ENCODE assay signal across 52 mouse cellular contexts in genomic region chr5:120818999-120819398, GRCm38 (mm10). TPM values are rescaled to one million over a fixed set of nuclear protein-coding genes. Genes with fewer than 3 reads are reported as not detected.
"Had no signal": no experiment of that assay in that cellular context is flagged by ENCODE, and none has a peak within 500 bp of the region (broad histone marks: within the 10 kb centered on the region; RNA-seq: fewer than 3 reads in every experiment).

No protein-coding gene starts in this region.

- H3K36me3 ChIP-seq: heart, embryonic 10.5 days; heart, embryonic 12.5 days; heart, embryonic 13.5 days; heart, embryonic 15.5 days; hindbrain, embryonic 10.5 days; hindbrain, embryonic 12.5 days; hindbrain, embryonic 13.5 days; hindbrain, embryonic 15.5 days; intestine, embryonic 15.5 days; kidney, embryonic 15.5 days had no signal

- H3K4me2 ChIP-seq: heart, embryonic 11.5 days; heart, embryonic 12.5 days; heart, embryonic 13.5 days; heart, embryonic 15.5 days; hindbrain, embryonic 12.5 days; hindbrain, embryonic 13.5 days; hindbrain, embryonic 14.5 days; hindbrain, embryonic 15.5 days; intestine, embryonic 15.5 days; kidney, embryonic 15.5 days had no signal

- H3K4me1 ChIP-seq: heart, embryonic 10.5 days; heart, embryonic 12.5 days; heart, embryonic 13.5 days; heart, embryonic 15.5 days; hindbrain, embryonic 10.5 days; hindbrain, embryonic 12.5 days; hindbrain, embryonic 13.5 days; hindbrain, embryonic 15.5 days; intestine, embryonic 15.5 days; kidney, embryonic 15.5 days had no signal

- H3K27ac ChIP-seq: heart, embryonic 10.5 days; heart, embryonic 13.5 days; heart, embryonic 15.5 days; hindbrain, embryonic 10.5 days; hindbrain, embryonic 12.5 days; hindbrain, embryonic 13.5 days; hindbrain, embryonic 14.5 days; hindbrain, embryonic 15.5 days; hindbrain, postnatal 0 days; intestine, embryonic 15.5 days; kidney, embryonic 15.5 days; kidney, postnatal 0 days; layer of hippocampus, adult 2 months; left cerebral cortex, adult 2 months had no signal

- DNase-seq: heart, postnatal 10 days; heart, postnatal 14 days; heart, postnatal 36 days; heart, postnatal 4 days; kidney, adult 11 months; kidney, adult 18-20 months; kidney, adult 2 months; kidney, adult 8-10 months; kidney, adult 9 months; kidney, postnatal 10 days; kidney, postnatal 14 days; kidney, postnatal 25 days; kidney, postnatal 36 days; kidney, postnatal 4 days; layer of hippocampus, adult 9-11 months; layer of hippocampus, postnatal 36 days had no signal

- H3K9ac ChIP-seq: heart, embryonic 12.5 days; heart, embryonic 13.5 days; heart, embryonic 15.5 days; hindbrain, embryonic 12.5 days; hindbrain, embryonic 13.5 days; hindbrain, embryonic 14.5 days; hindbrain, embryonic 15.5 days; intestine, embryonic 15.5 days; kidney, embryonic 15.5 days had no signal

- H3K27me3 ChIP-seq: heart, embryonic 12.5 days; heart, embryonic 15.5 days; hindbrain, embryonic 12.5 days; hindbrain, embryonic 13.5 days; hindbrain, embryonic 15.5 days; intestine, embryonic 15.5 days; kidney, embryonic 15.5 days had no signal

- H3K9me3 ChIP-seq: hindbrain, embryonic 15.5 days; intestine, embryonic 15.5 days had no signal

- H3K4me3 ChIP-seq: heart, embryonic 10.5 days; heart, embryonic 12.5 days; heart, embryonic 13.5 days; heart, embryonic 15.5 days; hindbrain, embryonic 10.5 days; hindbrain, embryonic 12.5 days; hindbrain, embryonic 13.5 days; hindbrain, embryonic 15.5 days; intestine, embryonic 15.5 days; kidney, embryonic 15.5 days; layer of hippocampus, adult 2 months; left cerebral cortex, adult 2 months had no signal

RNA-seq across cellular contexts. Expression of gene Oas1e, which starts 23.7 kb away (rescaled TPM):
- total RNA-seq: heart, postnatal 10 days; heart, postnatal 14 days; heart, postnatal 25 days; heart, postnatal 36 days; heart, postnatal 4 days; layer of hippocampus, adult 18-20 months; layer of hippocampus, adult 2 months; layer of hippocampus, adult 8-10 months; layer of hippocampus, postnatal 10 days; layer of hippocampus, postnatal 14 days; layer of hippocampus, postnatal 25 days; layer of hippocampus, postnatal 36 days; left cerebral cortex, adult 18-20 months; left cerebral cortex, adult 2 months had no signal
- polyA plus RNA-seq: heart, embryonic 11.5 days; heart, embryonic 12.5 days; heart, embryonic 13.5 days; heart, embryonic 14.5 days; heart, embryonic 16.5 days; heart, postnatal 0 days; hindbrain, embryonic 10.5 days; hindbrain, embryonic 13.5 days; inflammation-experienced regulatory T-cells, adult 6 months; intestine, embryonic 14.5 days; intestine, embryonic 15.5 days; intestine, embryonic 16.5 days; kidney, adult 2 months; kidney, embryonic 14.5 days; kidney, embryonic 15.5 days; kidney, embryonic 16.5 days; kidney, postnatal 0 days had no signal

RNA-seq across cellular contexts. Expression of gene Oas1f, which starts 28.2 kb away (rescaled TPM):
- total RNA-seq: heart, postnatal 10 days; heart, postnatal 14 days; heart, postnatal 25 days; heart, postnatal 36 days; heart, postnatal 4 days; hematopoietic stem cell, adult 5-6 weeks; hindbrain, postnatal 0 days; layer of hippocampus, adult 18-20 months; layer of hippocampus, adult 2 months; layer of hippocampus, adult 8-10 months; layer of hippocampus, postnatal 10 days; layer of hippocampus, postnatal 14 days; layer of hippocampus, postnatal 25 days; layer of hippocampus, postnatal 36 days; left cerebral cortex, adult 18-20 months; left cerebral cortex, adult 2 months had no signal
- polyA plus RNA-seq: heart, embryonic 10.5 days; heart, embryonic 11.5 days; heart, embryonic 12.5 days; heart, embryonic 13.5 days; heart, embryonic 14.5 days; heart, embryonic 15.5 days; heart, postnatal 0 days; hindbrain, embryonic 10.5 days; hindbrain, embryonic 11.5 days; hindbrain, embryonic 12.5 days; hindbrain, embryonic 13.5 days; hindbrain, embryonic 14.5 days; hindbrain, embryonic 15.5 days; hindbrain, embryonic 16.5 days; hindbrain, postnatal 0 days; inflammation-experienced regulatory T-cells, adult 6 months; intestine, embryonic 14.5 days; intestine, embryonic 15.5 days; intestine, postnatal 0 days; kidney, embryonic 14.5 days; kidney, embryonic 15.5 days had no signal

RNA-seq across cellular contexts. Expression of gene Oas3, which starts 41.5 kb away (rescaled TPM):
- total RNA-seq: layer of hippocampus, adult 18-20 months; layer of hippocampus, adult 2 months; layer of hippocampus, postnatal 14 days; layer of hippocampus, postnatal 25 days; layer of hippocampus, postnatal 36 days; left cerebral cortex, adult 18-20 months; left cerebral cortex, adult 2 months had no signal
- polyA plus RNA-seq: kidney, embryonic 14.5 days had no signal

RNA-seq across cellular contexts. Expression of gene Oas1h, which starts 42.2 kb away (rescaled TPM):
- total RNA-seq: heart, postnatal 10 days; heart, postnatal 14 days; heart, postnatal 25 days; heart, postnatal 36 days; heart, postnatal 4 days; hematopoietic stem cell, adult 5-6 weeks; hindbrain, postnatal 0 days; layer of hippocampus, adult 18-20 months; layer of hippocampus, adult 2 months; layer of hippocampus, adult 8-10 months; layer of hippocampus, postnatal 10 days; layer of hippocampus, postnatal 14 days; layer of hippocampus, postnatal 25 days; layer of hippocampus, postnatal 36 days; left cerebral cortex, adult 18-20 months; left cerebral cortex, adult 2 months had no signal
- polyA plus RNA-seq: heart, embryonic 10.5 days; heart, embryonic 11.5 days; heart, embryonic 12.5 days; heart, embryonic 13.5 days; heart, embryonic 14.5 days; heart, embryonic 15.5 days; heart, embryonic 16.5 days; heart, postnatal 0 days; hindbrain, embryonic 10.5 days; hindbrain, embryonic 11.5 days; hindbrain, embryonic 12.5 days; hindbrain, embryonic 13.5 days; hindbrain, embryonic 14.5 days; hindbrain, embryonic 15.5 days; hindbrain, embryonic 16.5 days; hindbrain, postnatal 0 days; inflammation-experienced regulatory T-cells, adult 6 months; intestine, embryonic 14.5 days; intestine, embryonic 15.5 days; intestine, embryonic 16.5 days; intestine, postnatal 0 days; kidney, adult 2 months; kidney, embryonic 14.5 days; kidney, embryonic 15.5 days; kidney, embryonic 16.5 days; large intestine, adult 2 months had no signal
